Mouse (Mus musculus): ENCODE data around the gene Gpatch2.

DNA sequence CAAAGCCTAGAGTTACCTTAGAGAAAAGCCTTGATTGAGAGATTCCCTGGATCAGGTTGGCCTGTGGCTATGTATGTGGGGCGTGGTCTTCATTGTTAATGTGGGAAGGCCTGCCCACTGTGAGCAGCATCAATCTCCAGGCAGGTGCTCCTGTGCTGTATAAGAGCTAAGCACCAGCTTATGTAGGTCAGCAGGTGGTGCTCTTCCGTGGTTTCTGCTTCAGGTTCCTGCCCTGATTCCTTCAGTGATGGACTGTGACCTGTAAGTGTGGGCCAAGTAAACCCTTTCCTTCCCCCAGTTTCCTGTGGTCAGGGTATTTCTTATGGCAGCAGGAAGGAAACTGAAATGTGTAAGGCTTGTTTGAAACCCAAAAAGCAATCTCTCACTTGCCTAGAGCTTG, 151.5 kb downstream of the Gpatch2 start:
- TF ChIP-seq POLR2A (IDR thresholded peaks at IDR 0.05; ENCODE audit: borderline replicate concordance, extremely low read depth, low read depth, low read length) (no peak), CTCF (IDR thresholded peaks at IDR 0.05; ENCODE audit: insufficient read depth, low read length) (0 out of 2 replicates have a peak, but pooled peaks have one; percentile 21)

Data from lung, adult 2 months (tissue).